Mouse (Mus musculus) liver, embryonic 14 days (tissue): Measurements from ENCODE around the gene Rbpjl. TPM values are rescaled to one million over a fixed set of nuclear protein-coding genes. Genes with fewer than 3 reads are reported as not detected.

Experiments
- polyA plus RNA-seq: library from polyadenylated mRNA; depleted of rRNA; stranded (reverse); fragments of >200 nt; gene quantifications from 2 replicates; pipeline ENCODE4 v1.2.3, GENCODE M21; 2012; rRNA removed

Gene Rbpjl
- polyA plus RNA-seq, result 0.07 TPM in 1 of 2 replicates, not detected in the other

GRCm38 (mm10) chr2:164402906-164403305 is at the start of gene Rbpjl:
TSS of gene Rbpjl (plus strand) at chr2:164403141.

GRCm38 (mm10) chr2:164389020-164389419 is 13.9 kb upstream of the Rbpjl start, which contains the start of gene Slpi:
TSS of gene Slpi (minus strand) at chr2:164389095.

GRCm38 (mm10) chr2:164405060-164405459 is 2.1 kb downstream of the Rbpjl start, which contains the start of gene Matn4:
TSS of gene Matn4 (minus strand) at chr2:164405160.

GRCm38 (mm10) chr2:164443460-164444000 is 40.6 kb downstream of the Rbpjl start, which contains the start of gene Sdc4:
TSS of gene Sdc4 (minus strand) at chr2:164443887.

GRCm38 (mm10) chr2:164456864-164457300 is 53.9 kb downstream of the Rbpjl start, which contains the start of gene Sys1:
TSS of gene Sys1 (plus strand) at chr2:164456964.

GRCm38 (mm10) chr2:164460745-164461551 is 58.0 kb downstream of the Rbpjl start, which contains the start of gene Gm20458:
TSS of gene Gm20458 (plus strand) at chr2:164460967.

Other genes with a start within 250 kb of the Rbpjl start
- gene Kcns1, start 232.0 kb upstream of the Rbpjl start, polyA plus RNA-seq, result 0.01 TPM in 1 of 2 replicates, not detected in the other
- gene Wfdc5, start 220.4 kb upstream of the Rbpjl start, polyA plus RNA-seq, result not detected in 2 replicates
- gene Wfdc12, start 212.5 kb upstream of the Rbpjl start, polyA plus RNA-seq, result not detected in 2 replicates
- gene Wfdc15a, start 203.0 kb upstream of the Rbpjl start, polyA plus RNA-seq, result not detected in 2 replicates
- 0.12 TPM in 1 of 2 replicates, not detected in the other for gene Wfdc15b, start 181.5 kb upstream of the Rbpjl start, polyA plus RNA-seq
- gene Svs2, start 164.7 kb upstream of the Rbpjl start, polyA plus RNA-seq, result not detected in 2 replicates
- gene Svs3b, start 146.5 kb upstream of the Rbpjl start, polyA plus RNA-seq, result not detected in 2 replicates
- gene Svs4, start 124.7 kb upstream of the Rbpjl start, polyA plus RNA-seq, result not detected in 2 replicates
- not detected in 2 replicates for gene Svs3a, start 113.9 kb upstream of the Rbpjl start, polyA plus RNA-seq
- not detected in 2 replicates for gene Svs6, start 86.4 kb upstream of the Rbpjl start, polyA plus RNA-seq
- not detected in 2 replicates for gene Svs5, start 70.4 kb upstream of the Rbpjl start, polyA plus RNA-seq
- 8.6 and 9.0 TPM in 2 replicates for gene Slpi, start 14.0 kb upstream of the Rbpjl start, polyA plus RNA-seq
- gene Matn4, start 2.0 kb downstream of the Rbpjl start, polyA plus RNA-seq, result 0.06 and 0.24 TPM in 2 replicates
- gene Sdc4, start 40.7 kb downstream of the Rbpjl start, polyA plus RNA-seq, result 10.9 and 13.1 TPM in 2 replicates
- gene Sys1, start 53.8 kb downstream of the Rbpjl start, polyA plus RNA-seq, result 13.3 and 16.2 TPM in 2 replicates
- gene Gm20458, start 57.8 kb downstream of the Rbpjl start, polyA plus RNA-seq, result 0.15 and 0.50 TPM in 2 replicates
- not detected in 2 replicates for gene Trp53tg5, start 70.6 kb downstream of the Rbpjl start, polyA plus RNA-seq
- 5.0 and 5.1 TPM in 2 replicates for gene Dbndd2, start 83.0 kb downstream of the Rbpjl start, polyA plus RNA-seq
- 16.7 and 21.2 TPM in 2 replicates for gene Pigt, start 94.4 kb downstream of the Rbpjl start, polyA plus RNA-seq
- 0.70 and 1.2 TPM in 2 replicates for gene Wfdc2, start 159.3 kb downstream of the Rbpjl start, polyA plus RNA-seq
- gene Spint3, start 170.3 kb downstream of the Rbpjl start, polyA plus RNA-seq, result not detected in 2 replicates
- 0.07 TPM in 1 of 2 replicates, not detected in the other for gene Wfdc6a, start 182.3 kb downstream of the Rbpjl start, polyA plus RNA-seq
- not detected in 2 replicates for gene Eppin, start 190.5 kb downstream of the Rbpjl start, polyA plus RNA-seq
- not detected in 2 replicates for gene Wfdc6b, start 210.4 kb downstream of the Rbpjl start, polyA plus RNA-seq
- not detected in 2 replicates for gene Wfdc8, start 210.5 kb downstream of the Rbpjl start, polyA plus RNA-seq
- not detected in 2 replicates for gene Wfdc16, start 235.7 kb downstream of the Rbpjl start, polyA plus RNA-seq